Mouse (Mus musculus) heart, postnatal 10 days (tissue): ENCODE results near the gene Rbbp8nl. TPM values are rescaled to one million over a fixed set of nuclear protein-coding genes. Genes with fewer than 3 reads are reported as not detected.

Experiments
- DNase-seq, 2 experiments: peaks; one replicate each; pipeline ENCODE4 v3.0.0; 2021
- intact Hi-C: fragments of 180-260 bp; cut with DNase I; formaldehyde crosslinking; loops from one replicate; pipeline ENCODE4 v1.15.1; 2025
- microRNA-seq, 2 experiments: library from miRNA; unstranded; fragments of <30 nt; microRNA quantifications; one replicate each; pipeline ENCODE4 v1.2.0; 2022
- total RNA-seq, 2 experiments: library from RNA; stranded (reverse); gene quantifications; 2 replicates each; pipeline ENCODE4 v1.2.3; 2021

Rbbp8nl gene
- total RNA-seq, 2 experiments from 2014 or later: not detected

- intact Hi-C loops: no loop called here
- no peak for DNase-seq
Observed at GRCm38 (mm10) chr2:180234980-180235379, 54.7 kb downstream of the Rbbp8nl start.

- no peak for DNase-seq
- intact Hi-C loops: no loop called here
Observed at GRCm38 (mm10) chr2:180234353-180234752, 55.3 kb downstream of the Rbbp8nl start.

GRCm38 (mm10) chr2:180233101-180233904, 56.4 kb downstream of the Rbbp8nl start:
- intact Hi-C loops: no loop called here
- DNase-seq: no peak

- no peak for DNase-seq
- intact Hi-C loops: no loop called here
Observed at GRCm38 (mm10) chr2:180230482-180230881, 59.2 kb downstream of the Rbbp8nl start.

- no peak for DNase-seq
- intact Hi-C loops: no loop called here
Observed at GRCm38 (mm10) chr2:180229129-180229528, 60.5 kb downstream of the Rbbp8nl start.

GRCm38 (mm10) chr2:180228592-180228991, 61.1 kb downstream of the Rbbp8nl start:
- intact Hi-C loops: no loop called here

GRCm38 (mm10) chr2:180228060-180228458, 61.6 kb downstream of the Rbbp8nl start:
- intact Hi-C loops: no loop called here
- DNase-seq: no peak

More at GRCm38 (mm10) chr2:180228592-180228991, 61.1 kb downstream of the Rbbp8nl start:
- peak; percentile 56 to 64 for DNase-seq

Small RNAs within 50 kb of the gene (microRNA-seq; reads per million reads assigned to microRNA genes)
- gene Mir3091: 0 to 0.47 reads per million in 2 experiments

Other genes with a start within 250 kb of the Rbbp8nl start
- 100 to 1,000 TPM; 187 to 188 TPM for gene Psma7, start 247.4 kb downstream of the Rbbp8nl start, total RNA-seq
- gene Ss18l1, start 247.4 kb downstream of the Rbbp8nl start, total RNA-seq: 1 to 10 TPM; 2.7 to 4.0 TPM
- 10 to 100 TPM; 15.5 to 16.0 TPM for gene Mtg2, start 219.3 kb downstream of the Rbbp8nl start, total RNA-seq
- not detected for gene Hrh3, start 185.4 kb downstream of the Rbbp8nl start, total RNA-seq
- 10 to 100 TPM; 31.2 to 37.0 TPM for gene Osbpl2, start 170.6 kb downstream of the Rbbp8nl start, total RNA-seq
- 10 to 100 TPM; 94.1 to 99.3 TPM for gene Adrm1, start 118.4 kb downstream of the Rbbp8nl start, total RNA-seq
- 10 to 100 TPM; 44.6 to 46.5 TPM for gene Lama5, start 64.0 kb downstream of the Rbbp8nl start, total RNA-seq
- 100 to 1,000 TPM; 575 to 597 TPM for gene Rps21, start 32.5 kb downstream of the Rbbp8nl start, total RNA-seq
- 10 to 100 TPM; 16.5 to 16.7 TPM for gene Cables2, start 16.4 kb downstream of the Rbbp8nl start, total RNA-seq
- gene Gata5, start 44.8 kb upstream of the Rbbp8nl start, total RNA-seq: 1 to 10 TPM; 1.0 to 1.2 TPM
- 1 to 10 TPM in 1 of 2 experiments, under 1 TPM in 1; 0.15 to 1.2 TPM for gene Slco4a1, start 166.4 kb upstream of the Rbbp8nl start, total RNA-seq
- gene Ntsr1, start 210.1 kb upstream of the Rbbp8nl start, total RNA-seq: under 1 TPM; 0.12 TPM